Mouse (Mus musculus): ENCODE measurements around the gene Timm8b. TPM values are rescaled to one million over a fixed set of nuclear protein-coding genes. Genes with fewer than 3 reads are reported as not detected.

Timm8b gene
- polyA plus RNA-seq, 1 experiment, result 184 TPM

- no peak for TF ChIP-seq MYOD1 (IDR thresholded peaks at IDR 0.05; ENCODE audit: control insufficient read depth in 1 of 3, insufficient read length in 2 of 3, low read depth in 2 of 3)
- no peak for TF ChIP-seq POLR2AphosphoS2 (IDR thresholded peaks at IDR 0.05; ENCODE audit: insufficient read length, low read depth)
- TF ChIP-seq USF1 (IDR thresholded peaks at IDR 0.05; ENCODE audit: low read depth), result no peak
- TF ChIP-seq E2F4 (IDR thresholded peaks at IDR 0.05; ENCODE audit: insufficient read depth), result no peak
- no peak for TF ChIP-seq REST (IDR thresholded peaks at IDR 0.05; ENCODE audit: insufficient read depth, insufficient read length)
- no peak for TF ChIP-seq TCF3 (IDR thresholded peaks at IDR 0.05; ENCODE audit: insufficient read length, low read depth)
- no peak for TF ChIP-seq SRF (IDR thresholded peaks at IDR 0.05; ENCODE audit: control insufficient read depth, insufficient read length, low read depth)
- TF ChIP-seq MAX (IDR thresholded peaks at IDR 0.05; ENCODE audit: low read depth), result no peak
- TF ChIP-seq MYOG (IDR thresholded peaks at IDR 0.05; ENCODE audit: control insufficient read depth in 1 of 3, insufficient read depth in 1 of 3, insufficient read length in 2 of 3, low read depth in 2 of 3), result no peak
- TF ChIP-seq POLR2A (IDR thresholded peaks at IDR 0.05; ENCODE audit: insufficient read length, low read depth), result no peak
- no peak for TF ChIP-seq CEBPB (IDR thresholded peaks at IDR 0.05; ENCODE audit: insufficient read depth, poor library complexity, severe bottlenecking)
- TF ChIP-seq TCF12 (IDR thresholded peaks at IDR 0.05; ENCODE audit: insufficient read depth, poor library complexity, severe bottlenecking), result no peak
- Histone ChIP-seq H3K79me2 (ENCODE audit: control insufficient read depth, insufficient read depth) (no peaks in the 10 kb centered on the region), H3K4me2 (ENCODE audit: low read depth) (no peak overlapping the region), H3ac (ENCODE audit: control insufficient read depth, insufficient read length) (no peak overlapping the region), H3K4me3 (no peak overlapping the region), H3K27me3 (ENCODE audit: control insufficient read depth, insufficient read depth, insufficient read length) (no peaks in the 10 kb centered on the region), H3K36me3 (ENCODE audit: control insufficient read depth, insufficient read depth) (no peaks in the 10 kb centered on the region)
Measured at GRCm38 (mm10) chr9:50561918-50562360, 41.8 kb upstream of the Timm8b start.

DNA sequence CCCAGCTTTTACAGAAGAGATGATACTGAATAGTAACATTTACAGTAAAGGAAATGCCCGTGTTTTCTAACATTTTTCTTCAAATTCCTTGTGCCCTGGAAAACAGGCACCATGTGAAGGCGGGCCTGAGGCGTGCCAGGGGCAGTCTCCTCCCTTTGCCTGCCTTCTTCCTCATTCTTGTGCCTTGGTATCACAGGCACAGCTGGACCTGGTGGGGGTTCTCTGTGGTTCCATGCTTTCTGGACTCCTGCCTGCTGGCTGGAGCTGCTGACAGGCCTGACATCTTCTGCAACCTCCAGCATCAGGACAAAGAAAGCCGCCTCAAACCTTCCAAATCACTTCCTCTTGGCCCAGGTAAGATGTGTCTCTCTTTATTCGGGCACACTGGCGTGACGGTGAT is 38.5 kb upstream of the Timm8b start:
- Histone ChIP-seq H3K4me2 (ENCODE audit: low read depth) (peak overlapping the region; percentile 14), H3K4me3 (no peak overlapping the region), H3K79me2 (ENCODE audit: control insufficient read depth, insufficient read depth) (no peaks in the 10 kb centered on the region), H3K36me3 (ENCODE audit: control insufficient read depth, insufficient read depth) (no peaks in the 10 kb centered on the region), H3K27me3 (ENCODE audit: control insufficient read depth, insufficient read depth, insufficient read length) (no peaks in the 10 kb centered on the region), H3ac (ENCODE audit: control insufficient read depth, insufficient read length) (no peak overlapping the region)
- TF ChIP-seq REST (IDR thresholded peaks at IDR 0.05; ENCODE audit: insufficient read depth, insufficient read length) (no peak), MYOD1 (IDR thresholded peaks at IDR 0.05; ENCODE audit: control insufficient read depth in 1 of 3, insufficient read length in 2 of 3, low read depth in 2 of 3) (peak in 2 of 3 experiments; percentile 14 to 26)

DNA sequence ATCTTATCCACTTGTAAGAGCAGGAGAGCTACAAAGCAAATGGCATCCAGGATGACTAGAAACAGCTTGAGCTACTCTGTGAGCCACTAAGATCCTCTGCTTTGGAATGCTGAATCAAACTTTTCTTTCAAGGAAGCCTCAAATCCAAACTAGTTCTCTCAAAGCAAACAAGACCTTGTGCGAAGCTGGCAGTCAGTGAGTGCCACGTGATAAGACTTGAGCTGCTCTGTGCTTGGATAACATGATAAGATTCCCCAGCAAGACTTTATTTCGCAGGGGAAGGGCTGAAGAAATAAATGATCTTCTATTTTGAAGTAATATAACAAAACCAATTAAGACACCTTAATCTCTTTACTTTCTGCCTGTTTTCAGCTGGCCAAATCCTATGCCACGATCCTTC is 37.8 kb upstream of the Timm8b start:
- no peak for TF ChIP-seq POLR2AphosphoS2 (IDR thresholded peaks at IDR 0.05; ENCODE audit: insufficient read length, low read depth)
- no peak for TF ChIP-seq POLR2A (IDR thresholded peaks at IDR 0.05; ENCODE audit: insufficient read length, low read depth)
- no peak for TF ChIP-seq TCF3 (IDR thresholded peaks at IDR 0.05; ENCODE audit: insufficient read length, low read depth)
- no peak for TF ChIP-seq MYOG (IDR thresholded peaks at IDR 0.05; ENCODE audit: control insufficient read depth in 1 of 3, insufficient read depth in 1 of 3, insufficient read length in 2 of 3, low read depth in 2 of 3)
- TF ChIP-seq USF1 (IDR thresholded peaks at IDR 0.05; ENCODE audit: low read depth), result no peak
- TF ChIP-seq CEBPB (IDR thresholded peaks at IDR 0.05; ENCODE audit: insufficient read depth, poor library complexity, severe bottlenecking), result no peak
- no peak for TF ChIP-seq E2F4 (IDR thresholded peaks at IDR 0.05; ENCODE audit: insufficient read depth)
- no peak for TF ChIP-seq MYOD1 (IDR thresholded peaks at IDR 0.05; ENCODE audit: control insufficient read depth in 1 of 3, insufficient read length in 2 of 3, low read depth in 2 of 3)
- TF ChIP-seq REST (IDR thresholded peaks at IDR 0.05; ENCODE audit: insufficient read depth, insufficient read length), result no peak
- TF ChIP-seq SRF (IDR thresholded peaks at IDR 0.05; ENCODE audit: control insufficient read depth, insufficient read length, low read depth), result no peak
- TF ChIP-seq TCF12 (IDR thresholded peaks at IDR 0.05; ENCODE audit: insufficient read depth, poor library complexity, severe bottlenecking), result no peak
- TF ChIP-seq MAX (IDR thresholded peaks at IDR 0.05; ENCODE audit: low read depth), result no peak
- Histone ChIP-seq H3K27me3 (ENCODE audit: control insufficient read depth, insufficient read depth, insufficient read length) (no peaks in the 10 kb centered on the region), H3ac (ENCODE audit: control insufficient read depth, insufficient read length) (no peak overlapping the region), H3K79me2 (ENCODE audit: control insufficient read depth, insufficient read depth) (no peaks in the 10 kb centered on the region), H3K4me3 (no peak overlapping the region), H3K4me2 (ENCODE audit: low read depth) (no peak overlapping the region), H3K36me3 (ENCODE audit: control insufficient read depth, insufficient read depth) (no peaks in the 10 kb centered on the region)

DNA sequence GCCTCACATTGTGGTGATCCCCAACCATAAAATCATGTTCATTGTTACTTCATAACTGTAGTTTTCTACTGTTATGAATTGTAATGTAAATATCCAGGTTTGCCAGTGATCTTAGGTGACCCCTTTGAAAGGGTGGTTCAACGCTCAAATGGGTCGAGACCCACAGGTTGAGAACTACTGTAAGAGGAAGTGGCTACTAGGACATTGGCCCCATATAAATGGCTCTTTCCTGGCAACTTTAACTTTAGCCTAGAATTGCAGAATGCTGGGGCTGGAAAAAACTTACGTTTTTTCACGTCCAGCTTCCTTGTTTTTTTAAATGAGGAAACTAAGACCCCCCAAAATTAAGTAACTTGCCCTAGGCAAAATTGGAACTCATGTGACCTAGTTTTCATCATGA is 36.3 kb upstream of the Timm8b start:
- TF ChIP-seq CEBPB (IDR thresholded peaks at IDR 0.05; ENCODE audit: insufficient read depth, poor library complexity, severe bottlenecking) (no peak), POLR2AphosphoS2 (IDR thresholded peaks at IDR 0.05; ENCODE audit: insufficient read length, low read depth) (no peak), MYOG (IDR thresholded peaks at IDR 0.05; ENCODE audit: control insufficient read depth in 1 of 3, insufficient read depth in 1 of 3, insufficient read length in 2 of 3, low read depth in 2 of 3) (no peak), USF1 (IDR thresholded peaks at IDR 0.05; ENCODE audit: low read depth) (no peak), POLR2A (IDR thresholded peaks at IDR 0.05; ENCODE audit: insufficient read length, low read depth) (no peak)
- H3K79me2 ChIP-seq (ENCODE audit: control insufficient read depth, insufficient read depth), result no peaks in the 10 kb centered on the region
- no peaks in the 10 kb centered on the region for H3K27me3 ChIP-seq (ENCODE audit: control insufficient read depth, insufficient read depth, insufficient read length)
- H3ac ChIP-seq (ENCODE audit: control insufficient read depth, insufficient read length), result no peak overlapping the region
- no peak overlapping the region for H3K4me2 ChIP-seq (ENCODE audit: low read depth)
- H3K4me3 ChIP-seq, result no peak overlapping the region
- H3K36me3 ChIP-seq (ENCODE audit: control insufficient read depth, insufficient read depth), result no peaks in the 10 kb centered on the region

- no peak overlapping the region for H3K4me2 ChIP-seq (ENCODE audit: low read depth)
- no peak for TF ChIP-seq USF1 (IDR thresholded peaks at IDR 0.05; ENCODE audit: low read depth)
- TF ChIP-seq TCF3 (IDR thresholded peaks at IDR 0.05; ENCODE audit: insufficient read length, low read depth), result no peak
- TF ChIP-seq E2F4 (IDR thresholded peaks at IDR 0.05; ENCODE audit: insufficient read depth), result no peak
- no peak for TF ChIP-seq POLR2AphosphoS2 (IDR thresholded peaks at IDR 0.05; ENCODE audit: insufficient read length, low read depth)
- no peak for TF ChIP-seq CEBPB (IDR thresholded peaks at IDR 0.05; ENCODE audit: insufficient read depth, poor library complexity, severe bottlenecking)
- no peak for TF ChIP-seq MYOG (IDR thresholded peaks at IDR 0.05; ENCODE audit: control insufficient read depth in 1 of 3, insufficient read depth in 1 of 3, insufficient read length in 2 of 3, low read depth in 2 of 3)
- TF ChIP-seq TCF12 (IDR thresholded peaks at IDR 0.05; ENCODE audit: insufficient read depth, poor library complexity, severe bottlenecking), result no peak
- no peak for TF ChIP-seq POLR2A (IDR thresholded peaks at IDR 0.05; ENCODE audit: insufficient read length, low read depth)
- no peak for TF ChIP-seq SRF (IDR thresholded peaks at IDR 0.05; ENCODE audit: control insufficient read depth, insufficient read length, low read depth)
- TF ChIP-seq MYOD1 (IDR thresholded peaks at IDR 0.05; ENCODE audit: control insufficient read depth in 1 of 3, insufficient read length in 2 of 3, low read depth in 2 of 3), result no peak
- no peak for TF ChIP-seq MAX (IDR thresholded peaks at IDR 0.05; ENCODE audit: low read depth)
- no peak for TF ChIP-seq REST (IDR thresholded peaks at IDR 0.05; ENCODE audit: insufficient read depth, insufficient read length)
- no peak overlapping the region for H3ac ChIP-seq (ENCODE audit: control insufficient read depth, insufficient read length)
- H3K27me3 ChIP-seq (ENCODE audit: control insufficient read depth, insufficient read depth, insufficient read length), result no peaks in the 10 kb centered on the region
- no peaks in the 10 kb centered on the region for H3K79me2 ChIP-seq (ENCODE audit: control insufficient read depth, insufficient read depth)
- no peak overlapping the region for H3K4me3 ChIP-seq
- no peaks in the 10 kb centered on the region for H3K36me3 ChIP-seq (ENCODE audit: control insufficient read depth, insufficient read depth)
Measured at GRCm38 (mm10) chr9:50567881-50568280, 35.8 kb upstream of the Timm8b start.

Measured in myocyte (in vitro differentiated cells).